Comparison of ENCODE assay signal across 19 mouse cellular contexts in genomic region chr5:149166011-149166410, GRCm38 (mm10). TPM values are rescaled to one million over a fixed set of nuclear protein-coding genes. Genes with fewer than 3 reads are reported as not detected.
DNase-seq lines count a peak whose midpoint lies in the region; ATAC-seq lines count a peak whose summit lies in the region.
"Had no signal": no experiment of that assay in that cellular context is flagged by ENCODE, and none has a peak within 500 bp of the region (broad histone marks: within the 10 kb centered on the region; RNA-seq: fewer than 3 reads in every experiment).

No protein-coding gene starts in this region.

- no peaks in the 10 kb centered on the region for H3K9me3 ChIP-seq in heart, embryonic 11.5 days (replicated peaks; ENCODE audit: control insufficient read depth, low read length)
- no peaks in the 10 kb centered on the region for H3K9me3 ChIP-seq in heart, embryonic 10.5 days
- H3K9me3 ChIP-seq: G1E had no signal

- no peak for ATAC-seq in heart, embryonic 11.5 days (replicated peaks; ENCODE audit: insufficient number of reproducible peaks, low FRiP score, low TSS enrichment)
- ATAC-seq: activated CD4-positive, CD25-positive, alpha-beta regulatory T cell, adult 4 months; CD4-positive, CD25-positive, alpha-beta regulatory T cell, adult 4 months; Patski had no signal

- no peak overlapping the region for H3K4me3 ChIP-seq in heart, embryonic 11.5 days (ENCODE audit: low read depth, low read length)
- no peak overlapping the region for H3K4me3 ChIP-seq in heart, embryonic 10.5 days

- H3K9ac ChIP-seq in heart, embryonic 11.5 days (ENCODE audit: low read depth, low read length): no peak overlapping the region

- no peak overlapping the region for H3K4me2 ChIP-seq in heart, embryonic 11.5 days

- 90% methylated on average over 10 of the region's 10 CpGs for WGBS in heart, embryonic 11.5 days (ENCODE audit: insufficient replicate concordance)
- 87% methylated on average over 10 of the region's 10 CpGs for WGBS in heart, embryonic 10.5 days

- H3K4me1 ChIP-seq in heart, embryonic 11.5 days (ENCODE audit: control insufficient read depth, insufficient read depth, low read length): no peaks in the 10 kb centered on the region
- H3K4me1 ChIP-seq in heart, embryonic 10.5 days: no peaks in the 10 kb centered on the region

- H3K27me3 ChIP-seq in heart, embryonic 11.5 days (ENCODE audit: control insufficient read depth, insufficient read depth, low read length): no peaks in the 10 kb centered on the region
- H3K27me3 ChIP-seq in heart, embryonic 10.5 days (ENCODE audit: insufficient read depth, poor library complexity, severe bottlenecking): no peaks in the 10 kb centered on the region
- H3K27me3 ChIP-seq: CH12.LX, Patski had no signal

- H3K27ac ChIP-seq in heart, embryonic 11.5 days (ENCODE audit: low read depth, low read length): no peak overlapping the region
- H3K27ac ChIP-seq in heart, embryonic 10.5 days: no peak overlapping the region

- peak; percentile 66 for DNase-seq in heart, adult 11 months
- DNase-seq in heart, embryonic 10.5 days (ENCODE audit: low spot score): peak; percentile 68
- DNase-seq in heart, adult 9 months (ENCODE audit: low spot score in 2 of 2): no peak
- DNase-seq: adrenal gland, adult 2 months; adrenal gland, adult 8-10 months; adrenal gland, postnatal 10 days; adrenal gland, postnatal 14 days; adrenal gland, postnatal 25 days; adrenal gland, postnatal 36 days; B cell, adult 2 months; cerebellum, adult 11 months; cerebellum, adult 11-12 months; cerebellum, adult 18-20 months had no signal

- no peaks in the 10 kb centered on the region for H3K36me3 ChIP-seq in heart, embryonic 11.5 days (ENCODE audit: control insufficient read depth, insufficient read depth, low read length)
- no peaks in the 10 kb centered on the region for H3K36me3 ChIP-seq in heart, embryonic 10.5 days
- H3K36me3 ChIP-seq: G1E had no signal

RNA-seq across cellular contexts. Expression of gene Uspl1, which starts 18.1 kb away (rescaled TPM):
- polyA plus RNA-seq in heart, embryonic 11.5 days (2014; fragmentation: Nextera tagmentation; extraction: Ambion mirVana): 40.3 and 42.8 TPM in 2 replicates
- polyA plus RNA-seq in heart, embryonic 10.5 days (2016; fragmentation: Nextera tagmentation; extraction: Ambion mirVana): 45.9 and 53.7 TPM in 2 replicates

RNA-seq across cellular contexts. Expression of gene Hmgb1, which starts 18.3 kb away (rescaled TPM):
- 871 and 1,031 TPM in 2 replicates for polyA plus RNA-seq in heart, embryonic 11.5 days (2014; fragmentation: Nextera tagmentation; extraction: Ambion mirVana)
- 757 and 1,068 TPM in 2 replicates for polyA plus RNA-seq in heart, embryonic 10.5 days (2016; fragmentation: Nextera tagmentation; extraction: Ambion mirVana)

Comparison
In these comparisons a context has a peak if more than half of its experiments do, and no peak if none do; other contexts are left out.
1. DNase-seq: peak in heart, adult 11 months (single experiment) and heart, embryonic 10.5 days (single experiment); none in heart, adult 9 months (0 of 2).